Mouse (Mus musculus) heart, adult 2 months (tissue): ENCODE data around the gene Zfp580.

Experiments
- CTCF ChIP-seq: fragments of 200-600 bp; IDR thresholded peaks from 2 replicates; pipeline ENCODE4 v1.8.1; 2022; ENCODE audit warnings: antibody characterized with exemption, mild to moderate bottlenecking, moderate library complexity
- EP300 ChIP-seq: fragments of 200-500 bp; IDR thresholded peaks from 2 replicates; pipeline ENCODE4 v1.6.1; 2011; ENCODE audit warnings: low read depth, low read length, control low read depth; ENCODE audit not compliant: insufficient read depth

GRCm38 (mm10) chr7:5083325-5084105 is 32.2 kb downstream of the Zfp580 start:
- TF ChIP-seq CTCF (no peak), EP300 (no peak)
